ENCODE assay signal across 8 mouse cellular contexts in the genomic region with DNA sequence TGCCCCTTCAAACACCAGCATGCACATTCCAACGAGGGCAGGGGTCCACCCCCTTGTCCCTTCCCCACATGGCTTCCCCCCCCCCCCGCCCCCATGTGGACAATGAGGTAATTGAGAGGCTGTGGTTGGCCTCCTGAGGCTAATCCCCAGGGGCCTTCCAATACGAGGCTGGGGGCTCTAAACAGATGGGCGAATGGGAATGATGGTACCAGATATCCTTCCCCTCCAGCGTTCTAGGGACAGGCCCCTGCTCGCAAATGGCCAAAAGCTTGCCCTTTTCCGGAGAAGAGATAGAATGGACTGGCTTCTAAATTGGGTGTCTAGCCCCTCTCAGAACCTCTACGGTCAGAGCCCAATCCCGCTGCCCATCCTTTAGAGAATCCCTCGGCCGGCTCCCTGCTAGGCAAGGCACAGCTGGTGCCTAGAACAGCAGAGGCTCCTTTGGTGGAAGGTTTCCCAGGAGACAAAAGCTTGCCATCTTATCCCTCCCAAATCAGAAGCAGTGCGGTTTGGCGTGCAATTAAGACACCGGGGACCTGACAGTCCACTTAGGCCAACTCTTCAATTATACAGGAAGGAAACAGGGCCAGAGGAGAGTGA. TPM values are rescaled to one million over a fixed set of nuclear protein-coding genes. Genes with fewer than 3 reads are reported as not detected.
DNase-seq lines count a peak whose midpoint lies in the region; ATAC-seq and TF ChIP-seq lines count a peak whose summit lies in the region.

No protein-coding gene starts in this region.

- no peaks in the 10 kb centered on the region for H3K9me3 ChIP-seq in heart, embryonic 10.5 days
- no peaks in the 10 kb centered on the region for H3K9me3 ChIP-seq in ES-Bruce4 (replicated peaks; ENCODE audit: control insufficient read depth, insufficient read depth, low read length, poor library complexity, severe bottlenecking)
- no peaks in the 10 kb centered on the region for H3K9me3 ChIP-seq in forebrain, embryonic 16.5 days (ENCODE audit: control insufficient read depth, low read length)
- no peaks in the 10 kb centered on the region for H3K9me3 ChIP-seq in liver, embryonic 15.5 days (replicated peaks)

- 5% methylated on average over 14 of the region's 14 CpGs for WGBS in heart, embryonic 10.5 days
- WGBS in forebrain, embryonic 16.5 days: 1% methylated on average over 14 of the region's 14 CpGs
- 21% methylated on average over 12 of the region's 14 CpGs for WGBS in liver, embryonic 15.5 days (ENCODE audit: insufficient replicate concordance)

- ATAC-seq in forebrain, embryonic 16.5 days: peak; percentile 21
- no peak for ATAC-seq in liver, embryonic 15.5 days (ENCODE audit: insufficient read depth)
- no peak for ATAC-seq in granulocyte monocyte progenitor cell, adult 5-6 weeks (replicated peaks; ENCODE audit: poor library complexity, severe bottlenecking)

- H3K27ac ChIP-seq in heart, embryonic 10.5 days: peak overlapping the region; percentile 90
- peak overlapping the region; percentile 74 for H3K27ac ChIP-seq in ES-Bruce4 (ENCODE audit: insufficient read depth, low read length)
- H3K27ac ChIP-seq in forebrain, embryonic 16.5 days (ENCODE audit: low read length): peak overlapping the region; percentile 95
- H3K27ac ChIP-seq in liver, embryonic 15.5 days (replicated peaks): no peak overlapping the region

- TF ChIP-seq POLR2A in ES-Bruce4 (IDR thresholded peaks at IDR 0.05; ENCODE audit: insufficient read depth, low read length): no peak

- H3K4me3 ChIP-seq in heart, embryonic 10.5 days: peak overlapping the region; percentile 82
- H3K4me3 ChIP-seq in ES-Bruce4 (ENCODE audit: low read depth, low read length): peak overlapping the region; percentile 80
- peak overlapping the region; percentile 84 for H3K4me3 ChIP-seq in forebrain, embryonic 16.5 days (replicated peaks; ENCODE audit: low read length)
- H3K4me3 ChIP-seq in liver, embryonic 15.5 days (replicated peaks): peak overlapping the region; percentile 54

- H3K9ac ChIP-seq in ES-Bruce4 (ENCODE audit: low read depth, poor library complexity, severe bottlenecking): peak overlapping the region; percentile 92
- peak overlapping the region; percentile 77 for H3K9ac ChIP-seq in forebrain, embryonic 16.5 days (replicated peaks; ENCODE audit: low read depth, low read length)
- H3K9ac ChIP-seq in liver, embryonic 15.5 days: no peak overlapping the region

- H3K27me3 ChIP-seq in heart, embryonic 10.5 days (ENCODE audit: insufficient read depth, poor library complexity, severe bottlenecking): no peaks in the 10 kb centered on the region
- no peaks in the 10 kb centered on the region for H3K27me3 ChIP-seq in ES-Bruce4 (ENCODE audit: control insufficient read depth, insufficient read depth, low read length, poor library complexity, severe bottlenecking)
- no peaks in the 10 kb centered on the region for H3K27me3 ChIP-seq in forebrain, embryonic 16.5 days (replicated peaks; ENCODE audit: control insufficient read depth, insufficient read depth, low read length)
- peaks cover 38% of the 10 kb centered on the region for H3K27me3 ChIP-seq in liver, embryonic 15.5 days

- peaks cover 42% of the 10 kb centered on the region for H3K4me1 ChIP-seq in heart, embryonic 10.5 days
- H3K4me1 ChIP-seq in ES-Bruce4 (ENCODE audit: control insufficient read depth, insufficient read depth, low read length): peaks cover 7% of the 10 kb centered on the region
- H3K4me1 ChIP-seq in forebrain, embryonic 16.5 days (replicated peaks; ENCODE audit: control insufficient read depth, insufficient read depth, low read length): peaks cover 21% of the 10 kb centered on the region
- H3K4me1 ChIP-seq in liver, embryonic 15.5 days (replicated peaks): peaks cover 5% of the 10 kb centered on the region; the same call in 1 of the 2 replicates

- no peak for DNase-seq in heart, embryonic 10.5 days (ENCODE audit: low spot score)
- DNase-seq in heart, postnatal 4 days: no peak
- DNase-seq in adrenal gland, postnatal 4 days (ENCODE audit: low spot score in 2 of 2): no peak
- no peak for DNase-seq in spleen, adult 18-20 months

- no peak for TF ChIP-seq EP300 in ES-Bruce4 (IDR thresholded peaks at IDR 0.05; ENCODE audit: insufficient read depth, low read depth, low read length)

- peak overlapping the region; percentile 91 for H3K4me2 ChIP-seq in forebrain, embryonic 16.5 days (ENCODE audit: low read length)
- H3K4me2 ChIP-seq in liver, embryonic 15.5 days: peak overlapping the region; percentile 64

- 0 out of 2 replicates have a peak, but pooled peaks cover 2% of the 10 kb centered on the region for H3K36me3 ChIP-seq in heart, embryonic 10.5 days
- no peaks in the 10 kb centered on the region for H3K36me3 ChIP-seq in ES-Bruce4 (ENCODE audit: control insufficient read depth, insufficient read depth, low read length, poor library complexity, severe bottlenecking)
- H3K36me3 ChIP-seq in forebrain, embryonic 16.5 days (ENCODE audit: control insufficient read depth, insufficient read depth): no peaks in the 10 kb centered on the region
- no peaks in the 10 kb centered on the region for H3K36me3 ChIP-seq in liver, embryonic 15.5 days (replicated peaks)

- TF ChIP-seq CTCF in ES-Bruce4 (IDR thresholded peaks at IDR 0.05; ENCODE audit: low read depth, low read length): no peak

RNA-seq across cellular contexts. Expression of gene Hip1, which starts 55.1 kb away (rescaled TPM):
- 41.7 and 45.7 TPM in 2 replicates for polyA plus RNA-seq in heart, embryonic 10.5 days (2016; fragmentation: Nextera tagmentation; extraction: Ambion mirVana)
- total RNA-seq in heart, postnatal 4 days (2021): 10 to 100 TPM; 40.7 to 43.9 TPM
- 51.6 and 63.2 TPM in 2 replicates for polyA plus RNA-seq in ES-Bruce4 (2011; ENCODE audit: insufficient read depth, insufficient read length, low read depth, missing spikeins)
- 29.1 and 32.5 TPM in 2 replicates for polyA plus RNA-seq in forebrain, embryonic 16.5 days (2015; fragmentation: Nextera tagmentation; extraction: Ambion mirVana)
- 3.0 and 3.5 TPM in 2 replicates for polyA plus RNA-seq in liver, embryonic 15.5 days (2015; fragmentation: Nextera tagmentation; extraction: Ambion mirVana)
- total RNA-seq in adrenal gland, postnatal 4 days (2021): 10 to 100 TPM; 44.4 TPM
- 21.2 and 21.4 TPM in 2 replicates for total RNA-seq in granulocyte monocyte progenitor cell, adult 5-6 weeks (2014; fragmentation: Nextera tagmentation)
- 8.7 and 11.4 TPM in 2 replicates for total RNA-seq in granulocyte monocyte progenitor cell, adult 5-6 weeks (2017)
